Mouse (Mus musculus): Measurements from ENCODE around the gene Itpk1.

DNA sequence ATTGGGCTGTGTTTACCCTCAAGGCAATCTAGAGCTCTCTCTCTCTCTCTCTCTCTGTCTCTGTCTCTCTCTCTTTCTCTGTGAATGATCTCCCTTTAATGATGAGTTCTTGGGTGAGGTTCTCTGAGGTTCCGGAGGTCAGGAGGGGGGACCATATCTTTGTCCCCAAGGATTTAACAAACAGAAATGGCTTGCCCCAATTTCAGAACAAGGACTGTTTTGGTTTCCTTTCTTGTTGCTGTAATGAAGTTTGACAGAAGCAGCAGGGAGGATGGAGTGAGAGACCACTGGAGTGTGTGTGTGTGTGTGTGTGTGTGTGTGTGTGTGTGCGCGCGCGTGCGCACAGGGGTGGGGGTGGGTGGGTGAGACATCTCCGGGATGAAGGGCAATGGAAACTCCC, 163.6 kb downstream of the Itpk1 start:
- TF ChIP-seq CTCF (IDR thresholded peaks at IDR 0.05; ENCODE audit: control insufficient read depth, insufficient read depth, insufficient read length) = no peak
- TF ChIP-seq CEBPB (IDR thresholded peaks at IDR 0.05; ENCODE audit: low read depth) = no peak
- TF ChIP-seq USF1 (IDR thresholded peaks at IDR 0.05; ENCODE audit: low read depth) = no peak

All from C2C12 (cell line).